ENCODE assay signal across 15 mouse cellular contexts in genomic region chr4:88782335-88782734, GRCm38 (mm10). TPM values are rescaled to one million over a fixed set of nuclear protein-coding genes. Genes with fewer than 3 reads are reported as not detected.
DNase-seq lines count a peak whose midpoint lies in the region; ATAC-seq and TF ChIP-seq lines count a peak whose summit lies in the region.
"Not testable (repeated sequence)": the region's sequence is repeated elsewhere in the genome, so short reads cannot be mapped to it uniquely, and the experiment has no call there.
"Had no signal": no experiment of that assay in that cellular context is flagged by ENCODE, and none has a peak within 500 bp of the region (broad histone marks: within the 10 kb centered on the region; RNA-seq: fewer than 3 reads in every experiment).

No protein-coding gene starts in this region.

- not testable (repeated sequence) for TF ChIP-seq CTCF in bone marrow, adult 2 months (IDR thresholded peaks at IDR 0.05; ENCODE audit: control insufficient read depth, insufficient read depth, low read length); heart, postnatal 0 days (IDR thresholded peaks at IDR 0.05; ENCODE audit: low read depth)
- TF ChIP-seq CTCF in liver, postnatal 0 days (IDR thresholded peaks at IDR 0.05; ENCODE audit: low read depth), result peak; percentile 26

- not testable (repeated sequence) for H3K27me3 ChIP-seq in forebrain, embryonic 15.5 days; heart, postnatal 0 days (ENCODE audit: control insufficient read depth, insufficient read depth, low read length); intestine, embryonic 15.5 days (replicated peaks); limb, embryonic 10.5 days (ENCODE audit: low read depth, poor library complexity, severe bottlenecking); liver, postnatal 0 days (ENCODE audit: insufficient read depth, low read length); midbrain, embryonic 14.5 days (ENCODE audit: control insufficient read depth, insufficient read depth, low read length); stomach, embryonic 16.5 days (ENCODE audit: control insufficient read depth, insufficient read depth, low read length)

- H3K4me3 ChIP-seq in bone marrow, adult 2 months (replicated peaks; ENCODE audit: control insufficient read depth, low read depth, low read length); midbrain, embryonic 14.5 days (replicated peaks; ENCODE audit: low read depth, low read length): not testable (repeated sequence)
- peak overlapping the region; percentile 17; the same call in 1 of the 2 replicates for H3K4me3 ChIP-seq in forebrain, embryonic 15.5 days
- H3K4me3 ChIP-seq in heart, postnatal 0 days (ENCODE audit: low read depth, low read length), result peak overlapping the region; percentile 28; the same call in 1 of the 2 replicates
- 0 out of 2 replicates have a peak overlapping the region, but pooled peaks have one; percentile 16 for H3K4me3 ChIP-seq in intestine, embryonic 15.5 days (replicated peaks)
- H3K4me3 ChIP-seq in limb, embryonic 10.5 days, result peak overlapping the region; percentile 31; the same call in 1 of the 2 replicates
- 0 out of 2 replicates have a peak overlapping the region, but pooled peaks have one; percentile 19 for H3K4me3 ChIP-seq in liver, postnatal 0 days (ENCODE audit: low read depth, low read length)
- 0 out of 2 replicates have a peak overlapping the region, but pooled peaks have one; percentile 22 for H3K4me3 ChIP-seq in stomach, embryonic 16.5 days (replicated peaks; ENCODE audit: low read length)

- not testable (repeated sequence) for H3K4me1 ChIP-seq in bone marrow, adult 2 months (ENCODE audit: control insufficient read depth, insufficient read depth, low read length); forebrain, embryonic 15.5 days; heart, postnatal 0 days (ENCODE audit: control insufficient read depth, insufficient read depth); intestine, embryonic 15.5 days (replicated peaks); limb, embryonic 10.5 days; liver, postnatal 0 days (ENCODE audit: insufficient read depth); midbrain, embryonic 14.5 days (ENCODE audit: control insufficient read depth, insufficient read depth, low read length); stomach, embryonic 16.5 days (ENCODE audit: control insufficient read depth, insufficient read depth, low read length)

- DNase-seq in heart, postnatal 0 days (ENCODE audit: low spot score); limb, embryonic 10.5 days (ENCODE audit: low spot score); liver, postnatal 0 days; midbrain, embryonic 14.5 days: not testable (repeated sequence)

- peak overlapping the region; percentile 40 for H3K4me2 ChIP-seq in forebrain, embryonic 15.5 days (replicated peaks)
- peak overlapping the region; percentile 47 for H3K4me2 ChIP-seq in heart, postnatal 0 days (ENCODE audit: low read depth, low read length)
- peak overlapping the region; percentile 47 for H3K4me2 ChIP-seq in intestine, embryonic 15.5 days (replicated peaks)
- not testable (repeated sequence) for H3K4me2 ChIP-seq in liver, postnatal 0 days (ENCODE audit: low read depth, low read length)
- 0 out of 2 replicates have a peak overlapping the region, but pooled peaks have one; percentile 27 for H3K4me2 ChIP-seq in midbrain, embryonic 14.5 days (ENCODE audit: low read length)
- H3K4me2 ChIP-seq in stomach, embryonic 16.5 days (ENCODE audit: low read depth, low read length), result peak overlapping the region; percentile 40

- H3K9me3 ChIP-seq in forebrain, embryonic 15.5 days; heart, postnatal 0 days (replicated peaks; ENCODE audit: control insufficient read depth, low read length); intestine, embryonic 15.5 days; limb, embryonic 10.5 days (replicated peaks); liver, postnatal 0 days (ENCODE audit: low read length); midbrain, embryonic 14.5 days (ENCODE audit: control insufficient read depth, low read length); stomach, embryonic 16.5 days (replicated peaks; ENCODE audit: control insufficient read depth, low read length): not testable (repeated sequence)

- WGBS in bone marrow, adult 2 months, result under 1% methylated on average over 16 of the region's 31 CpGs
- 0% methylated on average over 7 of the region's 31 CpGs for WGBS in forebrain, embryonic 15.5 days
- 0% methylated on average over 5 of the region's 31 CpGs for WGBS in heart, postnatal 0 days
- 0% methylated on average over 12 of the region's 31 CpGs for WGBS in intestine, embryonic 15.5 days
- WGBS in limb, embryonic 10.5 days, result 0% methylated on average over 16 of the region's 31 CpGs
- WGBS in liver, postnatal 0 days (ENCODE audit: insufficient replicate concordance), result 0% methylated on average over 3 of the region's 31 CpGs
- 0% methylated on average over 15 of the region's 31 CpGs for WGBS in midbrain, embryonic 14.5 days
- WGBS in stomach, embryonic 16.5 days, result 0% methylated on average over 3 of the region's 31 CpGs

- not testable (repeated sequence) for ATAC-seq in forebrain, embryonic 15.5 days (replicated peaks); heart, postnatal 0 days (ENCODE audit: insufficient read depth, low read depth); intestine, embryonic 15.5 days; liver, postnatal 0 days; midbrain, embryonic 14.5 days (ENCODE audit: low FRiP score, low TSS enrichment); stomach, embryonic 16.5 days (ENCODE audit: insufficient read depth, low FRiP score)

- H3K36me3 ChIP-seq in forebrain, embryonic 15.5 days; heart, postnatal 0 days (replicated peaks; ENCODE audit: control insufficient read depth, insufficient read depth, low read length); intestine, embryonic 15.5 days; limb, embryonic 10.5 days; liver, postnatal 0 days (replicated peaks; ENCODE audit: insufficient read depth, low read length); midbrain, embryonic 14.5 days (ENCODE audit: control insufficient read depth, insufficient read depth, low read length); stomach, embryonic 16.5 days (ENCODE audit: control insufficient read depth, insufficient read depth, low read length): not testable (repeated sequence)

- peak overlapping the region; percentile 69; the same call in 1 of the 2 replicates for H3K27ac ChIP-seq in bone marrow, adult 2 months (ENCODE audit: control insufficient read depth, insufficient read depth, low read depth, low read length, poor library complexity)
- not testable (repeated sequence) for H3K27ac ChIP-seq in forebrain, embryonic 15.5 days (replicated peaks); intestine, embryonic 15.5 days; limb, embryonic 10.5 days; midbrain, embryonic 14.5 days (replicated peaks; ENCODE audit: low read depth, low read length); stomach, embryonic 16.5 days (ENCODE audit: low read length)
- H3K27ac ChIP-seq in heart, postnatal 0 days (ENCODE audit: low read depth), result peak overlapping the region; percentile 82
- peak overlapping the region; percentile 39; the same call in 1 of the 2 replicates for H3K27ac ChIP-seq in liver, postnatal 0 days (ENCODE audit: low read depth)

- H3K9ac ChIP-seq in forebrain, embryonic 15.5 days (replicated peaks); heart, postnatal 0 days (replicated peaks; ENCODE audit: low read depth, low read length); intestine, embryonic 15.5 days; liver, postnatal 0 days (replicated peaks); midbrain, embryonic 14.5 days (replicated peaks; ENCODE audit: low read length); stomach, embryonic 16.5 days (ENCODE audit: low read length): not testable (repeated sequence)

- not testable (repeated sequence) for TF ChIP-seq POLR2A in bone marrow, adult 2 months (IDR thresholded peaks at IDR 0.05; ENCODE audit: borderline replicate concordance, control insufficient read depth, low read depth, low read length)

- not testable (repeated sequence) for TF ChIP-seq EP300 in heart, postnatal 0 days (IDR thresholded peaks at IDR 0.05; ENCODE audit: low read depth); liver, postnatal 0 days (IDR thresholded peaks at IDR 0.05; ENCODE audit: low read depth)

RNA-seq across cellular contexts. Expression of gene Ifnz, which starts 0.4 kb away (rescaled TPM):
- polyA plus RNA-seq in bone marrow, adult 2 months (2011; ENCODE audit: insufficient read depth, insufficient read length, low replicate concordance, missing spikeins), result not detected in 2 replicates
- polyA plus RNA-seq in forebrain, embryonic 15.5 days (2015; fragmentation: Nextera tagmentation; extraction: Ambion mirVana), result 0.20 TPM in 1 of 2 replicates, not detected in the other
- total RNA-seq in heart, postnatal 0 days (2014; rRNA removed; ENCODE audit: low replicate concordance), result not detected in 2 replicates
- polyA plus RNA-seq in heart, postnatal 0 days (2015; fragmentation: Nextera tagmentation; extraction: Ambion mirVana), result 0.22 and 0.41 TPM in 2 replicates
- not detected in 2 replicates for polyA plus RNA-seq in intestine, embryonic 15.5 days (2015; fragmentation: Nextera tagmentation; extraction: Ambion mirVana)
- polyA plus RNA-seq in limb, embryonic 10.5 days (2016; fragmentation: Nextera tagmentation; extraction: Ambion mirVana), result 0.16 and 0.39 TPM in 2 replicates
- not detected in 2 replicates for polyA plus RNA-seq in liver, postnatal 0 days (2015; fragmentation: Nextera tagmentation; extraction: Ambion mirVana)
- not detected in 2 replicates for polyA plus RNA-seq in midbrain, embryonic 14.5 days (2014; fragmentation: Nextera tagmentation; extraction: Ambion mirVana)
- polyA plus RNA-seq in stomach, embryonic 16.5 days (2015; fragmentation: Nextera tagmentation; extraction: Ambion mirVana), result 0.48 TPM in 1 of 2 replicates, not detected in the other
- total RNA-seq: left cerebral cortex, adult 18-20 months had no signal
- polyA plus RNA-seq: cerebellum, adult 2 months; frontal cortex, adult 2 months; Patski had no signal

RNA-seq across cellular contexts. Expression of gene Gm13272, which starts 2.7 kb away (rescaled TPM):
- polyA plus RNA-seq in bone marrow, adult 2 months (2011; ENCODE audit: insufficient read depth, insufficient read length, low replicate concordance, missing spikeins), result not detected in 2 replicates
- not detected in 2 replicates for polyA plus RNA-seq in forebrain, embryonic 15.5 days (2015; fragmentation: Nextera tagmentation; extraction: Ambion mirVana)
- not detected in 2 replicates for total RNA-seq in heart, postnatal 0 days (2014; rRNA removed; ENCODE audit: low replicate concordance)
- polyA plus RNA-seq in heart, postnatal 0 days (2015; fragmentation: Nextera tagmentation; extraction: Ambion mirVana), result not detected in 2 replicates
- polyA plus RNA-seq in intestine, embryonic 15.5 days (2015; fragmentation: Nextera tagmentation; extraction: Ambion mirVana), result not detected in 2 replicates
- polyA plus RNA-seq in limb, embryonic 10.5 days (2016; fragmentation: Nextera tagmentation; extraction: Ambion mirVana), result not detected in 2 replicates
- polyA plus RNA-seq in liver, postnatal 0 days (2015; fragmentation: Nextera tagmentation; extraction: Ambion mirVana), result not detected in 2 replicates
- polyA plus RNA-seq in midbrain, embryonic 14.5 days (2014; fragmentation: Nextera tagmentation; extraction: Ambion mirVana), result not detected in 2 replicates
- polyA plus RNA-seq in stomach, embryonic 16.5 days (2015; fragmentation: Nextera tagmentation; extraction: Ambion mirVana), result 0.28 TPM in 1 of 2 replicates, not detected in the other
- total RNA-seq: adrenal gland, postnatal 36 days; granulocyte monocyte progenitor cell, adult 5-6 weeks; left cerebral cortex, adult 18-20 months had no signal
- polyA plus RNA-seq: CD4-positive, CD25-positive, alpha-beta regulatory T cell, adult 4 months; cerebellum, adult 2 months; frontal cortex, adult 2 months; Patski had no signal

RNA-seq across cellular contexts. Expression of gene Gm13276, which starts 3.2 kb away (rescaled TPM):
- polyA plus RNA-seq in bone marrow, adult 2 months (2011; ENCODE audit: insufficient read depth, insufficient read length, low replicate concordance, missing spikeins), result not detected in 2 replicates
- polyA plus RNA-seq in forebrain, embryonic 15.5 days (2015; fragmentation: Nextera tagmentation; extraction: Ambion mirVana), result not detected in 2 replicates
- not detected in 2 replicates for total RNA-seq in heart, postnatal 0 days (2014; rRNA removed; ENCODE audit: low replicate concordance)
- not detected in 2 replicates for polyA plus RNA-seq in heart, postnatal 0 days (2015; fragmentation: Nextera tagmentation; extraction: Ambion mirVana)
- 0.38 TPM in 1 of 2 replicates, not detected in the other for polyA plus RNA-seq in intestine, embryonic 15.5 days (2015; fragmentation: Nextera tagmentation; extraction: Ambion mirVana)
- not detected in 2 replicates for polyA plus RNA-seq in limb, embryonic 10.5 days (2016; fragmentation: Nextera tagmentation; extraction: Ambion mirVana)
- polyA plus RNA-seq in liver, postnatal 0 days (2015; fragmentation: Nextera tagmentation; extraction: Ambion mirVana), result not detected in 2 replicates
- not detected in 2 replicates for polyA plus RNA-seq in midbrain, embryonic 14.5 days (2014; fragmentation: Nextera tagmentation; extraction: Ambion mirVana)
- not detected in 2 replicates for polyA plus RNA-seq in stomach, embryonic 16.5 days (2015; fragmentation: Nextera tagmentation; extraction: Ambion mirVana)
- total RNA-seq: adrenal gland, postnatal 36 days; granulocyte monocyte progenitor cell, adult 5-6 weeks; left cerebral cortex, adult 18-20 months had no signal
- polyA plus RNA-seq: CD4-positive, CD25-positive, alpha-beta regulatory T cell, adult 4 months; cerebellum, adult 2 months; frontal cortex, adult 2 months had no signal

RNA-seq across cellular contexts. Expression of gene Gm13289, which starts 5.6 kb away (rescaled TPM):
- polyA plus RNA-seq in bone marrow, adult 2 months (2011; ENCODE audit: insufficient read depth, insufficient read length, low replicate concordance, missing spikeins), result not detected in 2 replicates
- not detected in 2 replicates for polyA plus RNA-seq in forebrain, embryonic 15.5 days (2015; fragmentation: Nextera tagmentation; extraction: Ambion mirVana)
- not detected in 2 replicates for total RNA-seq in heart, postnatal 0 days (2014; rRNA removed; ENCODE audit: low replicate concordance)
- polyA plus RNA-seq in heart, postnatal 0 days (2015; fragmentation: Nextera tagmentation; extraction: Ambion mirVana), result not detected in 2 replicates
- not detected in 2 replicates for polyA plus RNA-seq in intestine, embryonic 15.5 days (2015; fragmentation: Nextera tagmentation; extraction: Ambion mirVana)
- polyA plus RNA-seq in limb, embryonic 10.5 days (2016; fragmentation: Nextera tagmentation; extraction: Ambion mirVana), result not detected in 2 replicates
- not detected in 2 replicates for polyA plus RNA-seq in liver, postnatal 0 days (2015; fragmentation: Nextera tagmentation; extraction: Ambion mirVana)
- not detected in 2 replicates for polyA plus RNA-seq in midbrain, embryonic 14.5 days (2014; fragmentation: Nextera tagmentation; extraction: Ambion mirVana)
- not detected in 2 replicates for polyA plus RNA-seq in stomach, embryonic 16.5 days (2015; fragmentation: Nextera tagmentation; extraction: Ambion mirVana)
- total RNA-seq: adrenal gland, postnatal 36 days; granulocyte monocyte progenitor cell, adult 5-6 weeks; left cerebral cortex, adult 18-20 months had no signal
- polyA plus RNA-seq: CD4-positive, CD25-positive, alpha-beta regulatory T cell, adult 4 months; cerebellum, adult 2 months; frontal cortex, adult 2 months; Patski had no signal

RNA-seq across cellular contexts. Expression of gene Gm13277, which starts 6.1 kb away (rescaled TPM):
- not detected in 2 replicates for polyA plus RNA-seq in bone marrow, adult 2 months (2011; ENCODE audit: insufficient read depth, insufficient read length, low replicate concordance, missing spikeins)
- polyA plus RNA-seq in forebrain, embryonic 15.5 days (2015; fragmentation: Nextera tagmentation; extraction: Ambion mirVana), result not detected in 2 replicates
- total RNA-seq in heart, postnatal 0 days (2014; rRNA removed; ENCODE audit: low replicate concordance), result not detected in 2 replicates
- polyA plus RNA-seq in heart, postnatal 0 days (2015; fragmentation: Nextera tagmentation; extraction: Ambion mirVana), result not detected in 2 replicates
- polyA plus RNA-seq in intestine, embryonic 15.5 days (2015; fragmentation: Nextera tagmentation; extraction: Ambion mirVana), result not detected in 2 replicates
- polyA plus RNA-seq in limb, embryonic 10.5 days (2016; fragmentation: Nextera tagmentation; extraction: Ambion mirVana), result not detected in 2 replicates
- polyA plus RNA-seq in liver, postnatal 0 days (2015; fragmentation: Nextera tagmentation; extraction: Ambion mirVana), result not detected in 2 replicates
- polyA plus RNA-seq in midbrain, embryonic 14.5 days (2014; fragmentation: Nextera tagmentation; extraction: Ambion mirVana), result not detected in 2 replicates
- not detected in 2 replicates for polyA plus RNA-seq in stomach, embryonic 16.5 days (2015; fragmentation: Nextera tagmentation; extraction: Ambion mirVana)
- total RNA-seq: adrenal gland, postnatal 36 days; granulocyte monocyte progenitor cell, adult 5-6 weeks; left cerebral cortex, adult 18-20 months had no signal
- polyA plus RNA-seq: CD4-positive, CD25-positive, alpha-beta regulatory T cell, adult 4 months; cerebellum, adult 2 months; frontal cortex, adult 2 months; Patski had no signal
